Mouse (Mus musculus): Measurements from ENCODE around the gene Ptpn14.
"Not testable (repeated sequence)": the region's sequence is repeated elsewhere in the genome, so short reads cannot be mapped to it uniquely, and the experiment has no call there.

Ptpn14 gene

DNA sequence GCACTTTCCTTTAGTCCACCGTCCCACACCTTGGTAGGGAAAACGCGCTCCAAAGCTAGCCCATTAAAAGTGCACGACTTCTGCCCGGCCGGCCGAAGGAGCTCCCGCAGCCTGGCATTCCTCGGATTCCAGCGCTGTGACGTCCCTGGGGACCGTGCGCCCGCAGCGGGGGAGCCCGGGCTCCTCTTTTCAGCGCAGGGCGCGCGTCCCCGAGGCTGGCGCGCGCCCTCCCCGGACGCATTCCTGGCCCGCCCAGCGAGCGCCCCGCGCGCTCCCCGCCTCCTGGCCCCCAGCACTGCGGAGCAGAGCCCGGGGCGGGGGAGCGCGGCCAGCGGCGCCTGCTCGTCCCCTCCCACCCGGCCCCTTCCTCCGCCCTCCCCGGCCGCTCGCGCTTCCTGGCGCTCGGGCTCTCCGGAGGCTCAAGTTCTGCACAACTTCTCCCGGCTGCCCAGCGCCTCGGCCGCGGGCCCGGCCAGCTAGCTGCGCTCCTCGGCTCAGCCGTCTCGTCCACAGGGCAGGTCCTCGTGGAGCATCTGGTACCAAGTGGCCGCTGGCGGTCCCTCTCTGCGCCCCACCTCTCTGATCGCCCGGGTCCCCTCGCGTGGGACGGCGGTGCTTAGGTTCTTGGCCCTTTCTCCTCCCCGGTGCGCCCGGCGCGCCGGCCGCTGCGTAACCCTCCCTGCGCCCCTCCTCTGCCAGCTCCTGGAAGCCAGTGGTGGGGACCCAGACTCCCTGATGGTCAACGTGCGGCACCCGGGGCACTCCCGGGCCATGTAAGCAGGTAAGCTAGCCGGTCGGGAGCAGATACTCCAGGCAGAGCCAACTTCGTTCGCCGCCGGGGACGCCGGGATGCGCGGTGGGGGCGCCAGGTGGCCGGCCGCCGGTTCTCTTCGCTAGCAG is at the start of gene Ptpn14:
Ptpn14 (plus strand) TSS at position 385 of the 900 bp plus-strand sequence.
- DNase-seq = peak in 1 of 2 experiments; percentile 10

DNA sequence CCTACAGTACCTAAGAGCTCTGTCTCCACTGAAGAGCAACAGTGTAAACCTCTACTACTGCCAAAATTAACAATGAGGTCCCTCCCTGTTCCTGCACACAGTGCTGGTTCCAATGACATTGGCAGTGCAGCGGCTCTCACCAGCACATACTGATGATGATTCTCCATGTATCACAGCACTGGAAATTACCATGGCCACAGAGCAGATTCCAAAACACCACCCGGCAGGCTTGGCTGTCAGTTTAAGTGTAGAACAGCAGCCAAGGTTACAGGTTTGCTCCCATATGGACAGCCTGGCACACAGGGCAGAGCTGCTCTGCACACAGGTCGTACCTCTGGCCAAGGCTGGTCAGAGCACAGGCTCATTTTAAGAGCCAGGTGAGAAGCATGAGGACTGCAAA is 48.5 kb upstream of the Ptpn14 start:
- DNase-seq = peak; percentile 62 to 72

DNA sequence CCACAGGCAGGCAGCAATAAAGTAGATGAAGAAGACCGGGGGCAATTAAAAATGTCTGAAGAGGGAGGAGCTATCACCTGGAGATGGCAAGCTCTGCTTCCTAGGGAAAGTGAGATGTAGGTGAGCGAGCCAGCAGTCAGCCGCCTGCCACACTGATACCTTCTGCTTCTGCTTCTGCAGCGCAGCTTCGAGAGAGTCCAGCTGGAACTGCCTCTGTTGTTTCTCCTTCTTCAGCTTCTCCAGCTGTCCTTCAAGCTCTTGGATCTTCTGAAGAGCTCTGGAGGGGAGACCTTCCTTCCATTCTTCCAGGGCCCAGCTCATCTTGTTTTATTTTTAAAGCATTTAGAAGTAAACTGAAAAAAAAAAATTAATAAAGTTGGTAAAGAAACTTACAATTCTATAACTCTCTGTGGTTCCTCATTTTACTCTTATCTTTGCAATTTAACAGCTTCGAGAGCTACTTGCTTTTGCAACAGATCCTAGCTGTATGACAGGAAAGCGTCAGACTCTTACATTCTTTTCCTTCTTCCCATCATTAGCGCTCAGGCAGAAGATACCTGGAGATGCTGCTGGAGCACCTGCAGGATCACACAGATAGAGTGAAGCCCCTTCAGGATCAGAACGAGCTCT is 43.2 kb upstream of the Ptpn14 start:
- DNase-seq = no peak

DNA sequence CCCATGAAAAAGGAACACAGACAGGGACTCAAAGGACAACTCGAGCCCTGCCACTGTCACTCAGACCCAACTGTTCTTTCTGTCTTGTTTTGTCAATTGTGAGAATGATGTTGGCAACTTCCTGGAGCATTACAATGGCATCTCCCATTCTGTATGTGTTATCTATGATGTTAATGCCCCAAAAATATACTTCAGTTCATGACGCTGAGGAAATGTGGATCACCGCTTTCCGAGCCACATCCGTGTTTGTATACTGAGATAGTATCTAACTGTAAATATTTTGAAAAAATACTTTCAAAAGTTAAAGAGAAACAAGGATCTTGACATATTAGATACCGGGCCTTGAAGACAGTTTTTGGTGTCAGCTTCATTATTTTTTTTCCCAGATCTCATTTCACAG is 42.0 kb upstream of the Ptpn14 start:
- no peak for DNase-seq

DNA sequence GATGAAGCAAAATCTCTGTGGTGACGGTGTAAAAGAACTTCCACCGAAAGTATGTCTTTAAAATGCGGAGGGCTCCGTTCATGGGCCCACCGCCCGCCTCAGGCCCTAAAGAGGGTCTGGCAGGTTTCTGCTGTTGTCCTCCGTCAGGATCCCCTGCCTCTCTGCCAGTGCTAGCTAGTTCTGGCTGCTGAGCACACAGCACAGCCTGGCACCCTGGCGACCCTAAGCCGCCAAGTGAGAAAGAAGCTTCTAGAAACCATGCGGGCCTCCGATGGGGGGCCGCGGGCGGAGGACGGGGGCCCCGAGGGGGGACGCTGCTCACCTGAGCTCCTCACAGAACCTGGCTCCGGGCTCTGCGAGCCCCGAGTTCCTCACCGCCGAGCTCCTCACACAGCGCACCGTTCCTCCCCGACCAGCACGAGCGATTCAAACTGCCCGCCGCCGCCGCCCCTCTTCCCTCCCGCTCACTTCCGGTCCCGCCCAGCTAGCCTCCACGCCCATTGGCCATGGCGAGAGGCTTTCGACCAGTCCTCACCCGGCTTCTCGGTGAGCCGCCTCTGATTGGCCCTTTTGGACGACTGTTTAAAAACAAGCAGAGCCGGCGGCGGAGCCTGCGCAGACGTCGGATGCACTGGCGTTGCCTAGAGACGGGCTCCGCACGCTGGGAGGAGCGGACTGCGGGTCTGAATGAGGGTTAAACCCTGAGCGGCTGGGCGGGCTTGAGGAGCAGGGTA is 40.2 kb upstream of the Ptpn14 start, which contains the start of gene Cenpf:
Cenpf (minus strand) TSS at position 433 of the 734 bp plus-strand sequence.
- peak; percentile 95 to 99 for DNase-seq

DNA sequence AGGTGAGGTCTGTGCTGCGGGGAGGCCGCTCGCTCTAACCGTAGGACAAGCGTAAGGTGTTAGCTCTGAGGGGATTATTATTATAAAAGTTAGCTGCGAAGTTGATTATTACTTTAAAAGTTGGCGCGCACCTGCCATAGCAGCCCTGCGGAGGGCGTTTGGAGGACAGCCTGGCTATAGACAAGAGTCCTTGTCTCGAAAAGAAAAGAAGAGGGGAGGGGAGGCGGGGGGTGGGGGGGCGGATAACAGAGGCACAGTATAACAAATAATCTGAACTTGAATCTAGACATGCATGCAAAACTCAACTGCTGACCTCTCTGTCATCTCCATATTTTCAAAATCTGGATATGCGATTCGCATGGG is 39.7 kb upstream of the Ptpn14 start:
- no peak for DNase-seq

DNA sequence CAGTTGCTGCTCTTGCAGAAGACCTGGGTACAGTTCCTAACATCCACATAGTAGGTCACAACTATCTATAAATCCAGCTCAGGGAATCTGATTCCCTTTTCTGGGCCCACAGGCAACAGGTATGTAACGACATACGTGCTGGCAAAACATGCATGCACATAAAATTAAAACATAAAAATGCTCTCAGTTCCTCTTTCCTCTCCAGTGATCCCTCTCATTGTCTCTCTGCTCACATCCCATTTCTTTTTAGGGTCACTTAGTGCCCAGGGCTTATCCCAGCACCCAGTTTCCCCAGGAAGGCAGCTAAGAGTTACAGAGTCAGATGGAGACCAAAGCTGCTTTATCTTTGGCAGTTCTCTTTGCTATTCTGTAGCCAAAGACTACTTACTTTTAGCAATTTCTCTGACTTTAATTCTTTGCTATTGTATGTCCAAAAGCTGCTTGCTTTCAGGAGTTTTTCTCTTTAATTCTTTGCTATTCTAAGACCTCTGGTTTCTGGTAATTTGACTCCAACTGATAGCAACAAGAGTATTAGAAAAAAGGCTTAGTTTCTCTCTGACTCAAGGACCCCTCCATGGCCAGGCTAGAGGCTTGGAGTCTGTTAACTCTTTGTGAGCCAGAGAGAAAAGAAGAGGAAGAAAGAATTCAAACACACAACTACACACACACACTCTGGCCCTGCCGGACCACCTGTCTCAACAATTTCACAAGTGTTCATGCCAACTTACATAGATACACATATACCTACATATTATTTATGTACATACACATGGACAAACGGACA is 38.8 kb upstream of the Ptpn14 start:
- DNase-seq = no peak

DNA sequence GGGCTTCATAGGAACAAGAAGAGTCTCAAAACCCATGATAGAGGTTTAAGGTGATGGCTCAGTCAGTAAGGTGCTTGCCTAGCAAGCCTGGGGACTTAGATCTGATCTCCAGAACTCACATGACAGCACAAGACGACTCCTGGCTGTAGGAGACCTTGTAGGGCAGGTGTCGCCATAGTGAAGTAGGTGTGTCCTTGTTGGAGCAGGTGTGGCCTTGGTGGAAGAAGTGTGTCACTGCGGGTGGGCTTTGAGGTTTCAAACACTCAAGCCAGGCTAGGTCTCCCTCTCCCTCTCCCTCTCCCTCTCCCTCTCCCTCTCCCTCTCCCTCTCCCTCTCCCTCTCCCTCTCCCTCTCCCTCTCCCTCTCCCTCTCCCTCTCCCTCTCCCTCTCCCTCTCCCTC is 35.6 kb upstream of the Ptpn14 start:
- not testable (repeated sequence) for DNase-seq

DNA sequence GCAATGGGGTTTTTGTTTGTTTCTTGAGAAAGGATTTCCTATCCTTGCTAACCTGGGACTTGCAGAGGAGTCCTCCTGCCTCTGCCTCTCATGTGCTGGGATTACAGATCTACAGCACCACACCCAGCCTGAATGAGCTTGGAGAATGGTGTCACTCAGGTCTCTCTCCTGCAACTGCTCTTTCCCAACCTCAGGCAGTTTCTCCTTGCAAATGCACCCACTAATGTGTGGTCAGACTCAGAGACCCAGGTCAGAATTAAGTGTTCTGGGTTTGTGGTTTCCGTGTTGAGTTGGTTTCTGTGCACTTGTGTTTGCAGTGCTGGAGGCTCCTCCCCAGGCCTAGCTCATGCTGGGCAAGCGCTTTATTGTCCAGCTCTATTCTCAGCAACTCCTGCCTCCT is 33.7 kb upstream of the Ptpn14 start:
- DNase-seq = no peak

DNA sequence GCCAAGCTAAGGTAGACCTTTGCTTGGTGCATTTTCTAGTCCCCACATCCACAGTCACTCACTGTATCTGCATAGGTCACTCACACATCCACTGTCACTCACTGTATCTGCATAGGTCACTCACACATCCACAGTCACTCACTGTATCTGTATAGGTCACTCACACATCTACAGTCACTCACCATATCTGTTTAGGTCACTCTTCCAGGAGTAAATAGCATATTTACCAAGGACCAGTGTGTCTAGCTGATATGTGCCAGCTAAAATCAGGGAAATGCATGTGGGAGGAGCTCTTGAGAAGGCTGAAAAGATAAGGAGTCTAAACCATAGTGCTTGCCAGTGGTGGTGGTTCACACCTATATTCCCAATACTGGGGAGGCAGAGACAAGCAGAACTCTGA is 32.7 kb upstream of the Ptpn14 start:
- DNase-seq = no peak

DNA sequence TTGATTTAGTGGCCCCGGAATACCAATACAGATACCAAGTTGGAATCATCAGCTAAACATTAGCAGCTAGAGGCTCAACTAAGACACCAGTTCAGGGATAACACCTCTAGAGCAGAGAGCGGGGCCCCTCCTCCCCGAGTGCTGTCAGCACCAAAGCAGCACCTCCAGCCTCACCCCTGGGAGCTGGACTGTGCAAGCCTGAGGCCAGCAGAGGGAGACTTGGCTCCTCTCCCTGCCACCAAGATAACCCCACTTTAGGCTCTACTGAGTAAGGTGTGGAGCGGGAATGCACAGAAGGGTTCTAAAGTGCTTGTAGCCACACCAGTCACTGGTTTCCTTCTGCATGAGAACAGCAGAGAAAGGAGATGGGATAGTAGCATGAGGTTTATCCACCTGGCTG is 29.7 kb upstream of the Ptpn14 start:
- DNase-seq = no peak

DNA sequence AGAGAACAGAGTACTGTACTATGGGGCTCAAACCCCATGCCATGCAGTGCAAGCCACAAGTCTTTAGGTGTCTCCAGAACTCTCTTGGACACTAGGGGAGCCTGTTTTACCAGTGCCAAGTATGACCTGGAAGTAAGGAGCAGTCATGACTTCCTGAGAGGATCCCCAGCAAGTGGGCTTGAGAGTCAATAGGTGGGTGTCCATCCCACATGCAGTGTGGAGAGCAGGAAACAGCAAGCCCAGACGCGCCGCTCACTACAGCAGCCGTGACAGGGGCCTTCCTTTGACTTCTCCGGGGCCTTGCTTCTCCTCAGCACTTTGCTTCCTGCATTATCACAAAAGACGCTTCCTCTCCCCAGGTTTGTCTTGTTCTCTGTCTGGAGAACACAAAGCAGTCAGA is 27.9 kb upstream of the Ptpn14 start:
- DNase-seq = no peak

DNA sequence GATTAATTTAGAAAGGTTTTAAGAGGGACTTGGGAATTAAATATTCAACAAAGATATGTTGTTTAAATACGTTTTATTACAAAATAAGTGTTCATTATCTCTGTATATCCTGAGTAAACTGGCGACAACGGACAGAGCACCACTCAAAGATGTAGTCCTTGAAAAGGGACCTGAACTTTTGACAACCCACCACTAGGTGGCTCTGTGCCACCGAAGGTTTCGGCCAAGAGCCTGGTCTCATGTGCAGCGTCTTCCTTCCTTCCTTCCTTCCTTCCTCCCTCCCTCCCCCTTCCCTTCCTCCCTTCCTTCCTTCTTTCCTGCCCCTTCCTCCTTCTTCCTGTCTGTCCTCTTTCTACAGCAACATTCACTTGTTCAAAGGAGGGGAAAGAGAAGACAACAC is 27.1 kb upstream of the Ptpn14 start:
- DNase-seq = peak; percentile 68 to 74

DNA sequence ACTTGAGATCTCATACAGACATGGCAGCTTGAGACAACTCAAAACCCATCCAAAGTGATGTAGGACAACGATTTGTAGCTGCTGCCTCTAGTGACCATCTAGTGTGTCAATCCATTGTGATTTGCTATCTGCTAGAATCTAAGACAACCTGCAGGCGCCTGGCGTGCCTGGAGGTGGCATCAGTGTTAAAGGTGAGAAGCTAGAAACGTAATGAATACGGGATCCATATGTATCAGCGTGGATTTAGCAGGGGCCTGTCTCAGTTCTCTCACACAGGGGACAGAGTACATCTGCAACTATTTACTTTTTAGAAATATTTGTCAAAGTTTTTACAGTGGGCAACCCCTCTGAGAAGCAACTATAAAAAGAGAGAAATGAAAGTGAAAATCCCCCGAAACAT is 24.9 kb upstream of the Ptpn14 start:
- no peak for DNase-seq

DNA sequence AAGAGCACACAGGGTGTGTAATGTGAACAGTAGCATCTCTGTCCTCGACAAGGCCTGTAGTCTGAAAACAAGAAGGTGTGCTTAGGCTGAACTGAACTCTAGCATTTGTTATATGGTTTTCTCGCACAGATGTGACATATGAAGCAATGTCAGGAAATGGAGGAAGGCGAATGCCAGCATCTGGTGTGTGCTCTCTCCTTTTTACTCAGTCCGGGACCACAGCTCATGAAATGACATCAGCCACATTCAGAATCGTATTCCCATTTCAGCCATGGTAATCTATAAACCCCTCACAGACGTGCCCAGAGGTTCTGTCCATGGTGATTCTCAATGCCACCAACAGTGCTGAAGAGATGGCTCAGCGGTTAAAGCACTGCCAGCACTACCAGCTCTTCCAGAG is 24.5 kb upstream of the Ptpn14 start:
- DNase-seq = no peak

DNA sequence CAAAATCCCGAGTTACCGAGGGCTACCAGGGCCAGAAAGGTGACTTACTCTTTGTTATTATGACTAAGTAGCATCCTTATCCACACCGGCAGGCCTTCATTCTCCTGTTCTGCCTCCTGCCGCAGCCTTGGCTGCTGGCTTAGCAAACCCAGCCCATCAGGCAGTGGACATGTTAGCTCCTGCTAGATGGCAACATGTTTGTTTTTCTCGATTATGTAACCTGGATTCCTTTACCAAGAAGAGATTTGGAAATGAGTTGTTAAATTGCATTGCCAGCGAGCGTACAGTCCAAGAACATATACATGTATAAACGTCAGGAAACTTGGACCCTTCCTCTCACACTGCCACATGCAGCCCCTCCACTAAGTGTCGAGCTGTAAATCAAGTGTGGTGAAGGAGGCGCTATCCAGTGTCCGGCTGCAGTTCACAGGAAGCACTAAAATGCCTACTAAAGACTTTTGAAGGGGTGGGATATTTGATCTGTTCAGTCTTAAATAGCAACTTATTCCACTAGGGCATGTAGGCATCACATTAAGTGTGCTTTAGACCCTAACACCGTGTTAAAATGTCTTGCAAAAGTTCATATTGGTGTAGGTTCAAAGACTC is 21.9 kb upstream of the Ptpn14 start:
- DNase-seq = no peak

DNA sequence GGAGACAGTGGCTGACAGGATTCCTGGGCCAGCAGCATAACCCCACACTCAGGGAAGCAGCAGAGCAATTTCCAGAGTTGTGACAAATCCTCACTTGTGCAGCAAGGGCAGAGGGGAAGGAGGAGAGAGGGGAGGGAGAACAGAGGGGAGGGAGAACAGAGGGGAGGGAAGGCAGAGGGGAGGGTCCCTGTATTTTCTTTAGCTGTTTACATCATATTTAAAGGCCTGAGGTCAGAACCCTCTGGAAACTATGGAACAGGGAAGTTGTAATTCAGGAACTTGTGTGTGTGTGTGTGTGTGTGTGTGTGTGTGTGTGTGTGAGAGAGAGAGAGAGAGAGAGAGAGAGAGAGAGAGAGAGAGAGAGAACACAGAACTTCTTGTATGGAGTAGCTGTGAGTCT is 21.1 kb upstream of the Ptpn14 start:
- no peak for DNase-seq

DNA sequence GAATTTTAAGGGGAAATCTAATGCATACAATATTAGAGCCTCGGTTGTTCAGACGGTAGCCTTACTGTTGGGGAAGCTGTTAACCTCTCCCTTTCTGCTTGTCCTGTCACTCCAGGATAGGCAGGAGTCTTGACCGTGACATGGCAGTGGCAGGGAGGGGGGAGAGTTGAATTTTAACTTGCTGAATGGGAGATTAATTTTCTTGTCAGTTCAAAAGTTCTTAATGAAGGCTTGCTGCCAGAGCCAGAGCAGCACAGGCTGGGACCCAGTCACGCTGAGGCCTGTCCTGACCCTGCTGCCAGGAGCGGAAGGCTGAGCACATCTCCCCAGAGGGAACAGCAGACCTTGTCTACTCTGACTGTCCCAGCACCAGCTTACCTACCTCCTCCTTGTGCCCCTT is 20.6 kb upstream of the Ptpn14 start:
- no peak for DNase-seq

DNA sequence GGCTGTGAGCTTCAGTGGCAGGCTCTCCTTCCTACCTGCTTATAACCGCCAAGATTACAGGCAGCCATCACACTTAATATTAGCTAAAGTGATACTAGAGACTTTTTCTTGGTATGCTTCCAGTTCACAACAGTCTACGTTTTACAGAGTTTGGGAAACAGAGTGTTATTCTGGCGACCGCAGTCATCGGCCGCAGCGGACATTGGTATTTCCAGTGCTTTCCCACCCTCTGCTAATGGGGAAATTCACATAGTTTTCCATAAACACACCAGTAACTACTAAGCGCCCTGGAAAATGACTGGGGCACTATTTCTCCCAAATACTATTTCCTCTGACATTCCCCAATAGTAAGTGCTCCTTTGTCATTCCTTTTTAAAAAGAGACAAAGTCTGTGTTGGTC is 19.1 kb upstream of the Ptpn14 start:
- DNase-seq = no peak

DNA sequence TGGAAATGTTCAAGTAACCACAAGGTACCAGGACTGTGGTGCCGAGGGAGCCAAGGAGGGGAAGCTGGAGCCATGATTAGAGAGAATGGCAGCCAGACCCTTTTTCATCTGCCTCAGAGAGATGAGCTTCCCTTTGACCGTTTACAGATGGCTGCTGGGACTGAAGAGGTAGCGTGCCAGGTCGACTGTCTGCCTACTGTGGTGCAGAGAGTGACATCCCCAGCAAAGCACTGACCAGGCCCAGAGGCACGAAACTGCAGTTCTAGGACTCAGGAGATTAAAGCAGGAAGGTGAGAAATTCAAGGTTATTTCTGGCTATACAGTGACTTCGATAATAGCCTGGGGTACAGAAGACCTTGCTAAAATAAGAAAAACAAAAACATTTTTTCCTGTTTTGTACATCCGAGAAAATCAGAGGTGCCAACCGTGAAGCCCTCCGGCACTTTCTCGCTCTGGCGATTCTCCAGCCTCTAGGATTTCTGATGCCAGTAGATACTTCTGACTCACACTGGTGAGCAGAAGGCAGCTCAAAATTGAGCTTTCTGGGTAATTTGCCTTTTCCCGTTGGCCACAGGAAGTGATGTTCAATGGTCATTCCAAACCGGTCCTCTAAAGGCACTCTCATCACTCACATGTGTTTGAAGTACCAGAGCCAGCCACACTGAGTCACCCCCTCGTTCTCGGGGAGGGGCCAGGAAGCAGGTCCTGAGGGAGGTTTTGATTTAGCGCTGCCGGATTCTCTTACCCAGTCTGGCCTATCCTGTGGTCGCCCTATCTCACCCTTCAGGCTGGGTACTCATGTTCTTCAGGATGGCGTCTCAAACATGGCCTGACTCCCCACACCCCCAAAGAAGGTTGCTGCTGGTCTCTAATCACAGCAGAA is 11.9 kb upstream of the Ptpn14 start:
- DNase-seq = peak; percentile 17 to 26

DNA sequence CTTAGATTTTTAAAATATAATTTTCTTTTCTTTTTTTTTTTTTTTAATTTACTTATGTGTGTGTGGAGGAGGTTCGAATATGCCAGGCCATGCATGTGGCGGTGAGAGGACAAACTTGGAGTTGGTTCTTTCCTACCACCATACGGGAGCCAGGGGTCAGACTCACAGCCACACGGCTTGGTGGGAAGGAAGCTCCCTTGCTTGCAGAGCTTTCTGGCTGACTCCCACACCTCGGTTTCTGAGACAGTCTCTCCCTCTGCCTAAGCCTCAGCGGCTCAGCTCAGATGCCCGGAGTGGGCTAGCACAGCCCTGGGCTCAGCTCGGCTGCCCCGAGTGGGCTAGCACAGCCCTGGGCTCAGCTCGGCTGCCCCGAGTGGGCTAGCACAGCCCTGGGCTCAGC is 10.5 kb upstream of the Ptpn14 start:
- no peak for DNase-seq
